Mouse (Mus musculus): ENCODE measurements around the gene Wnk3. TPM values are rescaled to one million over a fixed set of nuclear protein-coding genes. Genes with fewer than 3 reads are reported as not detected.

Wnk3 gene
- polyA plus RNA-seq, 1 experiment from 2014 or later, result 0.46 TPM

DNA sequence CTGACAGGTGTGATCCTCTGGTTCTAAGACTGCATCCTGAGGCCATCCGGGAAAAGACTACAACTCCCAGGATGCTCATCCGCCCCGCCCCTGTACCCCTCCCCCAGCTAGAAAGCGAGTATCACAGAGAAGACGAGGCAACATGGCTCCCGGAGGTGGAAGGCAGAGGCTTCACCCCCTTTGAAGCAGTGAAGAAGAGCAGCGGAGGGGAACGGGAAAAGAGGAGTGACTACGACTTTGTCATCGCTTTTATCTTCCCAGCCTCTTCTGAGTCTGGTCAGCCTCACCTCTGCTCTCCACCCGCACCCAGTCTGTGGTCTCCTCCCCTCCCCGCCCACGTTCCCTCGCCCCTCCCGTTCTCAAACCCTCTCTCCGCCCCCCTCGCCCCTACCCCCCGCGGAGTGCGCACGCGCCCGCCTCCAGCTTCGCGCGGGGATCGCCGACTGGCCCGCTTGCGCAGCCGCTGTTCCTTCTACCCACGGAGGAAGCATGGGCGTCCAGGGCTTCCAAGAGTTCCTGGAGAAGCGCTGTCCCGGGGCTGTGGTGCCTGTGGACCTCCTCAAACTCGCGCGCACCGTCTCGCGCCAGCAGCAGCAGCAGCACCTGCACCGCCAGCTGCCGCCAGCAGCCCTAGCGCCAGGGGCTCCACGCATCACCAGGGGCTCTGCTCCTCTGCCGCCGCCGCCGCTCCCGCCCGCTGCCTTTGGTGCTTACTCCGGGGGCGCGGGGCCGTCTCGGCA is 146.1 kb downstream of the Wnk3 start, which contains the start of gene Fam120c:
Gene Fam120c (plus strand): TSS at position 415 of the 740 bp plus-strand sequence.
- peak within 1 kb of the TSS; percentile 84 for H3K27ac ChIP-seq (ENCODE audit: low read length)
- H3K27me3 ChIP-seq (ENCODE audit: control insufficient read depth, insufficient read depth, low read length), result no peaks in the 10 kb centered on the region; the same call in 1 of the 2 replicates
- H3K4me2 ChIP-seq (ENCODE audit: low read depth, low read length), result peak within 1 kb of the TSS; percentile 73
- H3K4me1 ChIP-seq (ENCODE audit: control insufficient read depth, insufficient read depth, low read length), result peaks cover 9% of the 10 kb centered on the region
- peak within 1 kb of the TSS; percentile 81 for H3K9ac ChIP-seq (ENCODE audit: low read length)
- no peaks in the 10 kb centered on the region for H3K9me3 ChIP-seq (replicated peaks; ENCODE audit: control insufficient read depth, low read length)
- H3K36me3 ChIP-seq (ENCODE audit: control insufficient read depth, insufficient read depth), result no peaks in the 10 kb centered on the region
- peak; percentile 92 for ATAC-seq (replicated peaks; ENCODE audit: extremely low read depth, insufficient read depth, low FRiP score)
- peak within 1 kb of the TSS; percentile 74 for H3K4me3 ChIP-seq (ENCODE audit: low read length)
- 6% methylated on average over 46 of the region's 56 CpGs for WGBS

DNA sequence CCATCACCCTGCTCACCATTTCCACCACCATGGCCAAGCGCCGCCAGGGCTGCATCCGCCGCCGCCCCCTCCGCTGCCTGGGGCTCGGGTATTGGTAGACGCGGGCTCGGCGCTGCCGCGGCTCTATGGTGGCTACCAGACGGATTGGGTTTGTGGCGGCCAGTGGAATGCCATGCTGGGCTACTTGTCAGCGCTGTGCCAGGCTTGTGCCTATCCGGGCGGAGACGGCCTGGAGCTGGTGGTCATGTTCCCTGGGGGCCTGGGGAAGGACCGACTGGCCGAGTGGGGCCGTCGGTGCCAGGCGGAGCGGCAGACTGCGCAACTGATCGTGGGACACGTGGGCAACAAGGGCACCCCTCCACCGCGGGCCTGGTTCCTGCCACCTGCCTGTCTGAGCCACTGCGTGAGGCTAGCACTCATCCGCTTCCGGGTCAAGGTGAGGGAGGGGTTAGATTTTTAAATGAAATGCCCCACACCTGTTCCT is 146.7 kb downstream of the Wnk3 start:
- peaks cover 9% of the 10 kb centered on the region for H3K4me1 ChIP-seq (ENCODE audit: control insufficient read depth, insufficient read depth, low read length)

DNA sequence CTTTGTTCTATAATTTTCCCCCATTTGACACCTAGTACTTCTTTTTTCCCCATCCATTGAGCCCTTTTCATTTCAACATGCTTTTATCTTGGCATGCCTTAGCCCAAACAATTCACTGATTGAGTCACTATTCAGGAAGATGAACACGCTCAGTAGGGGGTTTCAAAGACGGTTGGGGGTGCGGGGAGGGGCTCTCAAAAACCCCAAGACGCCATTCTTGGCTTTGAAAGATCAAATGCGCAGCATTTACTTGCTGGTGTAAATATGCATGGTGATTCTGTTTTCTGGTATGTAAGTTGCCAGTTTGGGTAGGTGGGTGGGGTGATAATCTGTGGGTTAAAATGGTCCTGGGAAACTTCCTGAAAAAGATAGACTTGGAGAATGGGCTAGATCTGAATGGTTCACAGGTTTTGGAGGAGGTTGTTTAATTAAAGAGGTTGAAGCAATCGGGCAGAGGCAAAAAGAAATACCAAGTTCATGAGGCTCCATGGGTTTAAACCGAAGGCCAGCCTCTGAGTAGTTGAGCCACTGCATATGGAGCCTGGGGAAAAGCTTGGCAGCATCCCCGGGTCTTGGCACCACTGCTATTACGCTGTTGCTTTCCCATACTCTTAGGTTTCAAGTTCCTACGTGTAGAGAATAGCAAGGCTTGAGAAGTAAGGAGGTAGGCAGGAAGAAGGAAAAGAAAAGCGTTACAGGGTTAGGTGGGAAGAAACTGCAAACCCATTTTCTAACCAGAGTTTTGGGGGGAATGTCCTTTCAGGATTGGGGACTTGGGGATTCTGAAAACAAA is 147.7 kb downstream of the Wnk3 start:
- no peak for ATAC-seq (replicated peaks; ENCODE audit: extremely low read depth, insufficient read depth, low FRiP score)
- no peaks in the 10 kb centered on the region for H3K9me3 ChIP-seq (replicated peaks; ENCODE audit: control insufficient read depth, low read length)
- whole genome bisulfite sequencing, result 35% methylated on average over 11 of the region's 11 CpGs
- H3K9ac ChIP-seq (ENCODE audit: low read length), result peak overlapping the region; percentile 20; the same call in 1 of the 2 replicates
- no peaks in the 10 kb centered on the region for H3K36me3 ChIP-seq (ENCODE audit: control insufficient read depth, insufficient read depth)
- peak overlapping the region; percentile 73 for H3K4me2 ChIP-seq (ENCODE audit: low read depth, low read length)
- H3K27me3 ChIP-seq (ENCODE audit: control insufficient read depth, insufficient read depth, low read length), result no peaks in the 10 kb centered on the region; the same call in 1 of the 2 replicates
- peaks cover 9% of the 10 kb centered on the region for H3K4me1 ChIP-seq (ENCODE audit: control insufficient read depth, insufficient read depth, low read length)
- no peak overlapping the region; the same call in 1 of the 2 replicates for H3K27ac ChIP-seq (ENCODE audit: low read length)
- H3K4me3 ChIP-seq (ENCODE audit: low read length), result peak overlapping the region; percentile 74

More for the DNA sequence above, 146.7 kb downstream of the Wnk3 start:
- H3K36me3 ChIP-seq (ENCODE audit: control insufficient read depth, insufficient read depth), result no peaks in the 10 kb centered on the region
- peak overlapping the region; percentile 74 for H3K4me3 ChIP-seq (ENCODE audit: low read length)
- 7% methylated on average over 32 of the region's 33 CpGs for WGBS
- no peaks in the 10 kb centered on the region; the same call in 1 of the 2 replicates for H3K27me3 ChIP-seq (ENCODE audit: control insufficient read depth, insufficient read depth, low read length)
- H3K4me2 ChIP-seq (ENCODE audit: low read depth, low read length), result peak overlapping the region; percentile 73
- H3K9me3 ChIP-seq (replicated peaks; ENCODE audit: control insufficient read depth, low read length), result no peaks in the 10 kb centered on the region
- H3K27ac ChIP-seq (ENCODE audit: low read length), result peak overlapping the region; percentile 84
- peak overlapping the region; percentile 81 for H3K9ac ChIP-seq (ENCODE audit: low read length)
- ATAC-seq (replicated peaks; ENCODE audit: extremely low read depth, insufficient read depth, low FRiP score), result peak; percentile 46

DNA sequence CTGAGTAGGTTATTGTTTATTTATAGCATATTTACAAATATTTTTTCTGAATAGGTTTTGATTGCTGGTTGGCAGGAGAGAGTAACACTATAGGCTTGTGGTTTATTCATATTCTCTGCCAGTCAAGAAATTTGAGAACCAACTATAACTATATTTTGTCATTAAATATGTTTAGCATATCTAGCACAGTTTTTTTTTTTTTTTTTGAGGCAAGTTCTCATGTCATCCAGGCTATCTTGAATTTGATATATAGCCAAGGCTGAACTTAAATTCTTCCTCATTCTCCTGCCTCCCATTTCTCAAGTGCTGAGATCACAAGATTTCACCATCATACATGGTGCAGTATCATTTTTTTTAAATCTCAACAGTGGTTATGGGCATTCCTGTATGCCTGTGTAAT is 149.4 kb downstream of the Wnk3 start:
- ATAC-seq (replicated peaks; ENCODE audit: extremely low read depth, insufficient read depth, low FRiP score), result no peak

DNA sequence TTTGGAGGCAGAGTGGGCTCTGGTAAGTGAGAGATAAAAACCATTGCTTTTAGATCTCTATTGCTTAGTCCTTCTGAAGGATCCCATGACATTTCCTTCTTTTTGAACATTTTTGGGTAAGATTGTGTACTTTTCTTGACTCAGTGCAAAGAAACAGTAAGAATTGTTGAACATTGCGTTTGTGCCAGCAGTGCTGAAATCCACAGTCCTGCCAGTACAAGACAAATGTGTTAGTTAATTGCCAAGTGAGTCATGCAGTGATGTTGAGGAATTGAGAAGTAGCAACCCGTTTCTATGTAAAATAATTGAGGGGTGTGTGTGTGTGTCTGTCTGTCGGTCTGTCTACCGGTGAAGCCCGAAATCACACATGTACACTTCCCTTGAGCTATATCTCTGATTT is 151.4 kb downstream of the Wnk3 start:
- Histone ChIP-seq H3K4me1 (ENCODE audit: control insufficient read depth, insufficient read depth, low read length) (peaks cover 9% of the 10 kb centered on the region), H3K4me3 (ENCODE audit: low read length) (no peak overlapping the region), H3K27ac (ENCODE audit: low read length) (no peak overlapping the region), H3K36me3 (ENCODE audit: control insufficient read depth, insufficient read depth) (no peaks in the 10 kb centered on the region), H3K9ac (ENCODE audit: low read length) (no peak overlapping the region), H3K27me3 (ENCODE audit: control insufficient read depth, insufficient read depth, low read length) (no peaks in the 10 kb centered on the region; the same call in 1 of the 2 replicates), H3K9me3 (replicated peaks; ENCODE audit: control insufficient read depth, low read length) (no peaks in the 10 kb centered on the region), H3K4me2 (ENCODE audit: low read depth, low read length) (no peak overlapping the region)
- WGBS, result 80% methylated on average over 5 of the region's 5 CpGs
- no peak for ATAC-seq (replicated peaks; ENCODE audit: extremely low read depth, insufficient read depth, low FRiP score)

More for the DNA sequence above, 149.4 kb downstream of the Wnk3 start:
- no peak overlapping the region for H3K4me2 ChIP-seq (ENCODE audit: low read depth, low read length)
- H3K9ac ChIP-seq (ENCODE audit: low read length), result no peak overlapping the region
- no peak overlapping the region for H3K4me3 ChIP-seq (ENCODE audit: low read length)
- no peaks in the 10 kb centered on the region for H3K36me3 ChIP-seq (ENCODE audit: control insufficient read depth, insufficient read depth)
- H3K27ac ChIP-seq (ENCODE audit: low read length), result no peak overlapping the region
- no peaks in the 10 kb centered on the region for H3K9me3 ChIP-seq (replicated peaks; ENCODE audit: control insufficient read depth, low read length)
- no peaks in the 10 kb centered on the region; the same call in 1 of the 2 replicates for H3K27me3 ChIP-seq (ENCODE audit: control insufficient read depth, insufficient read depth, low read length)
- peaks cover 9% of the 10 kb centered on the region for H3K4me1 ChIP-seq (ENCODE audit: control insufficient read depth, insufficient read depth, low read length)

Other genes with a start within 250 kb of the Wnk3 start
- gene Gnl3l, start 180.8 kb upstream of the Wnk3 start, polyA plus RNA-seq (2015; fragmentation: Nextera tagmentation; extraction: Ambion mirVana), result 19.0 and 21.4 TPM in 2 replicates
- 5.6 and 8.3 TPM in 2 replicates for gene Fgd1, start 151.9 kb upstream of the Wnk3 start, polyA plus RNA-seq (2015; fragmentation: Nextera tagmentation; extraction: Ambion mirVana)
- gene Tsr2, start 101.5 kb upstream of the Wnk3 start, polyA plus RNA-seq (2015; fragmentation: Nextera tagmentation; extraction: Ambion mirVana), result 16.4 and 17.5 TPM in 2 replicates
- gene Fam120c, start 146.1 kb downstream of the Wnk3 start, polyA plus RNA-seq (2015; fragmentation: Nextera tagmentation; extraction: Ambion mirVana), result 3.2 and 3.8 TPM in 2 replicates